Mouse (Mus musculus): ENCODE results near the gene Kctd17.

Kctd17 gene

DNA sequence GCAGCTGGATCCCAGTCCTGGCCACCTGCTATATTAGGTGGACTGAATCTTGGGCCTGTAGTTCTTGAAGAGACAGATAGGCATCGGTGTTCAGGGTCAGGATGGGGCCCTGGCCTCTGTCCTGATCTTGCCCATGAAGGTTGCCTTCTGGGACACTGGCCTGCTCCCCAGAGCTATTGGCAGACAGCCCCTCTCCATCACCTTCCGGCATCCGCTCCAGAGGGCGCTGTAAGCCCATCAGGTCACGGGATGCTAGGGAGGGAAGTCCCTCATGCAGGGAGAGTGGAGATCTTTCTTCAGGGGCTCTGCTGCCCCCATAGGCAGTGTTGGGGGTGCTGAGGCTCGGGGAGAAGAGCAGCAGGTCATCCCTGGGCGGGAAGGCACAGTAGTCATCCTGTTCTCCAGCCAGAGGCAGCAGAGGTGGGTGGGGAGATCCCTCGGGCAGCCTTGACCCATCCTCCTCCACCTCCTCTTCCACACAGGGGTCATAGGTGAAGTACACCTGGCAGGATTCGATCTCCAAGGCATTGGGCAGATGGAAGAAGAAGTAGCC lies 53.2 kb downstream of the Kctd17 start:
- no peak for DNase-seq (ENCODE audit: low spot score)

DNA sequence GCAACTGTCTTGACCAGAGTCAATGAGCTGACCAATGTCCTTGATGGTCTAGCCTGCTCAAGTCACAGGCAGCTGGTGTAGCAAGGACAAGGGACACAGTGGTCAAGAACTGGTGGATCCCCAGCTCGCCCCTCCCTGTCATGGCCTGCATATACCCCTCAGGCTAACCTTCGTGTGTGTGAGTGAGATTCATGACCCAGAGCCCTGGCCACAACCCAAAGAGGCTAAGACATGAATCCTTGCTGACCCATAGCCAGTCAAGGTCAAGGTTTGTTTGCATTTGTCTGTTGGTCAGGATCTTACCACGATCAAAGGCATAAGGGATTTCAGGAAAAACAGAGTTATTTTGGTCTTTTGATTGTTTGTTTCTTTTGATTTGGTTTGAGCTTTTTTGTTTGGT lies 54.2 kb downstream of the Kctd17 start:
- DNase-seq (ENCODE audit: low spot score): no peak

DNA sequence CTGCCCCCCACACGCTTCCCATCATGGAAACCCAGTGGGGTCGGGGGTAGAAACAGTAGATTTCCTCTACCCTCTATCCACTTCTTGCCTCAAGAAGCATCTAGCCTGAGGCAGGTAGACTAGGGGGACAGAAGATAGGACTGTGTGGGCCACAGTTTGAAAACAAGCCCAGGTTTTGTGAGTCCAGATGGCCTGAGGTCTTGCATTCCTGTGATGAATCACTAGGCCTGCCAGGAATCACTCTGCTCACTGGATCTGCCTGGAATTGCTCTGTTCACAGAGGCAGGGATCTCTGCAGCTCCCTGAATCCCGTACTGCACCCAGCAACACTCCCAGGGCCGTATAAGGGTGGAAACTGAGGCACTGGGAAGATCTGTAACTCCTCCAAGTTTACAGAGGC lies 54.9 kb downstream of the Kctd17 start:
- DNase-seq (ENCODE audit: low spot score): no peak

DNA sequence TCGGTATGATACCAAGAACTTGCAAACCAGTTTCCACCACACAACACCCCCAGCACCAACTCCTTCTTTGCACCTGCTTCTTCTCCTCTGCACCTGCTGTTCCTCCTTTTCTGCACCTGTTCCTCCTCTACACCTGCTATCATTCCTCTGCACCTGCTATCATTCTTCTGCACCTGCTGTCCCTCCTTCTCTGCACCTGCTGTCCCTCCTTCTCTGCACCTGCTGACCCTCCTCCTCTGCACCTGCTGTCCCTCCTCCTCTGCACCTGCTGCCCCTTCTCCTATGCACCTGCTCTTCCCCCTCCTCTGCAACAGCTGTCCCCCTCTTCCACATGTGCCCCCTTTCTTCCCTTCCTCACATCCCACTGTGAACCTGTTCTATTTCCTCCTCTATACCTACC lies 58.2 kb downstream of the Kctd17 start:
- DNase-seq (ENCODE audit: low spot score): no peak

DNA sequence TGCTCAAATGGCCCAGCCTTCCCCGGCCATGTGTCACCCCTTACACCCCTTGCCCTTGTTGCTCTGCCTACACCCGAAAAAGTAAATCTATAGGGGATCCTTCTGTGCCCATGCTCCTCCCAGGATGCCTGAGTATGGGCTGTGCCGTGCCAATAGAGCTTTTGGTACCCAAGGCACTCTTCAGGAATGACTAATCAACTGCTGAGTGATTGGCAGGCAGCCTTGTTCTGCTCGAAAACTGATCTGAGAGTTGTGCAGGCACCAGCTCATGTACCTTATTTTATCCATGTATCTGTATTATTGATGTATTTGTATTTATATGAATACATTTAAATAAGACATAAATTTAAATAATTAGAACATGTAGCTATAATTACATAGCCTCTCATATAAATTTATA lies 58.7 kb downstream of the Kctd17 start:
- DNase-seq (ENCODE audit: low spot score): no peak
